Mouse (Mus musculus) hindbrain, embryonic 11.5 days (tissue): ENCODE data around the gene Tax1bp1. TPM values are rescaled to one million over a fixed set of nuclear protein-coding genes. Genes with fewer than 3 reads are reported as not detected.
"Not testable (repeated sequence)": the region's sequence is repeated elsewhere in the genome, so short reads cannot be mapped to it uniquely, and the experiment has no call there.

ENCODE experiments used
- ATAC-seq: fragments of 200-750 bp; cut with Nextera tagmentation; 2 replicates; pipeline ENCODE4 v1.8.0; 2017; ENCODE audit warnings: mild to moderate bottlenecking, moderate TSS enrichment, moderate library complexity; ENCODE audit not compliant: low FRiP score
- DNase-seq: peaks from one replicate; pipeline ENCODE4 v3.0.0-alpha.2; 2015; ENCODE audit warnings: low spot score
- H3K27ac ChIP-seq: fragments of 300-500 bp; sonication (generic); 2 replicates; pipeline ENCODE4 v1.5.1; 2014; ENCODE audit warnings: mild to moderate bottlenecking, low read depth, low read length
- H3K27me3 ChIP-seq: fragments of 300-500 bp; sonication (generic); 2 replicates; pipeline ENCODE4 v1.6.1; 2014; ENCODE audit warnings: mild to moderate bottlenecking, low read length, moderate library complexity, mixed read lengths; ENCODE audit not compliant: control insufficient read depth, insufficient read depth
- H3K36me3 ChIP-seq: fragments of 300-500 bp; sonication (generic); 2 replicates; pipeline ENCODE4 v1.6.1; 2014; ENCODE audit warnings: mild to moderate bottlenecking, low read length, moderate library complexity, mixed read lengths; ENCODE audit not compliant: control insufficient read depth, insufficient read depth
- H3K4me1 ChIP-seq: fragments of 300-500 bp; sonication (generic); replicated peaks from 2 replicates; pipeline ENCODE4 v1.6.1; 2014; ENCODE audit warnings: low read length, mixed read lengths; ENCODE audit not compliant: control insufficient read depth, insufficient read depth
- H3K4me2 ChIP-seq: fragments of 300-500 bp; sonication (generic); replicated peaks from 2 replicates; pipeline ENCODE4 v1.6.1; 2014; ENCODE audit warnings: mild to moderate bottlenecking, low read depth, low read length
- H3K4me3 ChIP-seq: fragments of 300-500 bp; sonication (generic); 2 replicates; pipeline ENCODE4 v1.5.1; 2014; ENCODE audit warnings: low read depth, low read length
- H3K9ac ChIP-seq: fragments of 300-500 bp; sonication (generic); 2 replicates; pipeline ENCODE4 v1.6.1; 2014; ENCODE audit warnings: low read depth, low read length
- H3K9me3 ChIP-seq: fragments of 300-500 bp; sonication (generic); 2 replicates; pipeline ENCODE4 v1.6.1; 2016; ENCODE audit warnings: low read length; ENCODE audit not compliant: control insufficient read depth
- WGBS: fragments of 180-500 bp; shearing (Covaris S2); extraction: QIAGEN DNeasy Blood & Tissue Kit; methylation state at CpG from one replicate; pipeline ENCODE4 v1.1.7; 2014; 5-methylcytosine and 5-hydroxymethylcytosine counted together
- polyA plus RNA-seq: library from polyadenylated mRNA; unstranded; fragments of >200 nt; fragmentation: Nextera tagmentation; extraction: Ambion mirVana; gene quantifications from 2 replicates; pipeline ENCODE4 v1.2.1, GENCODE M21; 2014

Tax1bp1 gene
- 142 and 146 TPM in 2 replicates for polyA plus RNA-seq

GRCm38 (mm10) chr6:52713104-52713896 lies at the start of gene Tax1bp1:
TSS of gene Tax1bp1 (plus strand) at chr6:52713729.
- H3K36me3 ChIP-seq: no peaks in the 10 kb centered on the region
- H3K4me3 ChIP-seq: peak within 1 kb of the TSS; percentile 95
- ATAC-seq (peak; percentile 98), DNase-seq (peak; percentile 94)
- 4% methylated on average over 36 of the region's 38 CpGs for WGBS
- no peaks in the 10 kb centered on the region for H3K27me3 ChIP-seq
- H3K27ac ChIP-seq: peak within 1 kb of the TSS; percentile 82
- no peaks in the 10 kb centered on the region for H3K4me1 ChIP-seq
- peak within 1 kb of the TSS; percentile 75 for H3K4me2 ChIP-seq
- H3K9ac ChIP-seq: peak within 1 kb of the TSS; percentile 82
- H3K9me3 ChIP-seq: no peaks in the 10 kb centered on the region

GRCm38 (mm10) chr6:52667641-52668040 lies 45.9 kb upstream of the Tax1bp1 start:
- DNase-seq: no peak
- no peaks in the 10 kb centered on the region for H3K27me3 ChIP-seq
- no peaks in the 10 kb centered on the region for H3K4me1 ChIP-seq
- no peak overlapping the region for H3K4me3 ChIP-seq
- no peak overlapping the region for H3K4me2 ChIP-seq
- no peak for ATAC-seq
- WGBS: 79% methylated on average over 3 of the region's 3 CpGs
- H3K27ac ChIP-seq: no peak overlapping the region
- H3K9me3 ChIP-seq: no peaks in the 10 kb centered on the region
- H3K9ac ChIP-seq: no peak overlapping the region
- H3K36me3 ChIP-seq: no peaks in the 10 kb centered on the region

GRCm38 (mm10) chr6:52669878-52670277 lies 43.7 kb upstream of the Tax1bp1 start:
- not testable (repeated sequence) for DNase-seq, H3K27ac ChIP-seq, H3K4me2 ChIP-seq, H3K27me3 ChIP-seq, H3K4me1 ChIP-seq, H3K4me3 ChIP-seq, H3K9ac ChIP-seq, ATAC-seq, H3K36me3 ChIP-seq, H3K9me3 ChIP-seq
- 50% methylated on average over 2 of the region's 2 CpGs for WGBS

- DNase-seq (no peak), ATAC-seq (no peak)
- Histone ChIP-seq H3K9ac (no peak overlapping the region), H3K36me3 (no peaks in the 10 kb centered on the region), H3K27ac (no peak overlapping the region), H3K4me2 (no peak overlapping the region), H3K9me3 (no peaks in the 10 kb centered on the region), H3K4me1 (no peaks in the 10 kb centered on the region), H3K4me3 (no peak overlapping the region), H3K27me3 (no peaks in the 10 kb centered on the region)
- WGBS: 82% methylated on average over 8 of the region's 8 CpGs
These were observed 41.7 kb upstream of the Tax1bp1 start for GRCm38 (mm10) chr6:52671791-52672190.

- DNase-seq: no peak
These were observed 41.0 kb upstream of the Tax1bp1 start for GRCm38 (mm10) chr6:52672539-52672938.

GRCm38 (mm10) chr6:52673706-52674105 lies 39.8 kb upstream of the Tax1bp1 start:
- 89% methylated on average over 7 of the region's 7 CpGs for WGBS
- Histone ChIP-seq H3K4me1 (no peaks in the 10 kb centered on the region), H3K27ac (no peak overlapping the region), H3K36me3 (no peaks in the 10 kb centered on the region), H3K27me3 (no peaks in the 10 kb centered on the region), H3K9ac (no peak overlapping the region), H3K4me2 (no peak overlapping the region), H3K4me3 (no peak overlapping the region), H3K9me3 (no peaks in the 10 kb centered on the region)
- DNase-seq: no peak
- no peak for ATAC-seq

More at GRCm38 (mm10) chr6:52672539-52672938, 41.0 kb upstream of the Tax1bp1 start:
- Histone ChIP-seq H3K27ac (no peak overlapping the region), H3K9me3 (no peaks in the 10 kb centered on the region), H3K4me3 (no peak overlapping the region), H3K4me2 (no peak overlapping the region), H3K4me1 (no peaks in the 10 kb centered on the region), H3K9ac (no peak overlapping the region), H3K36me3 (no peaks in the 10 kb centered on the region), H3K27me3 (no peaks in the 10 kb centered on the region)
- 59% methylated on average over 2 of the region's 2 CpGs for WGBS
- no peak for ATAC-seq

- no peaks in the 10 kb centered on the region for H3K9me3 ChIP-seq
- no peaks in the 10 kb centered on the region for H3K4me1 ChIP-seq
- no peak overlapping the region for H3K4me3 ChIP-seq
- H3K27ac ChIP-seq: no peak overlapping the region
- H3K4me2 ChIP-seq: no peak overlapping the region
- no peak for DNase-seq
- 84% methylated on average over 12 of the region's 12 CpGs for WGBS
- H3K27me3 ChIP-seq: no peaks in the 10 kb centered on the region
- H3K36me3 ChIP-seq: no peaks in the 10 kb centered on the region
- no peak for ATAC-seq
- no peak overlapping the region for H3K9ac ChIP-seq
These were observed 39.0 kb upstream of the Tax1bp1 start for GRCm38 (mm10) chr6:52674541-52674940.

- H3K9me3 ChIP-seq: no peaks in the 10 kb centered on the region
- H3K4me2 ChIP-seq: no peak overlapping the region
- H3K36me3 ChIP-seq: no peaks in the 10 kb centered on the region
- no peaks in the 10 kb centered on the region for H3K4me1 ChIP-seq
- H3K27ac ChIP-seq: no peak overlapping the region
- ATAC-seq: no peak
- H3K27me3 ChIP-seq: no peaks in the 10 kb centered on the region
- no peak overlapping the region for H3K9ac ChIP-seq
- no peak for DNase-seq
- H3K4me3 ChIP-seq: no peak overlapping the region
- WGBS: 83% methylated on average over 4 of the region's 4 CpGs
These were observed 38.2 kb upstream of the Tax1bp1 start for GRCm38 (mm10) chr6:52675222-52675921.
